Mouse (Mus musculus) midbrain, embryonic 15.5 days (tissue): Measurements from ENCODE around the gene Acaa1a. TPM values are rescaled to one million over a fixed set of nuclear protein-coding genes. Genes with fewer than 3 reads are reported as not detected.

Source experiments
- ATAC-seq: fragments of 200-750 bp; cut with Nextera tagmentation; replicated peaks from 2 replicates; pipeline ENCODE4 v1.8.0; 2017; ENCODE audit warnings: moderate TSS enrichment
- H3K27ac ChIP-seq: fragments of 300-500 bp; sonication (generic); 2 replicates; pipeline ENCODE4 v1.5.1; 2015; ENCODE audit warnings: mild to moderate bottlenecking, inconsistent platforms
- H3K27me3 ChIP-seq: fragments of 300-500 bp; sonication (generic); replicated peaks from 2 replicates; pipeline ENCODE4 v1.6.1; 2015; ENCODE audit warnings: inconsistent platforms
- H3K36me3 ChIP-seq: fragments of 300-500 bp; sonication (generic); replicated peaks from 2 replicates; pipeline ENCODE4 v1.6.1; 2015; ENCODE audit warnings: inconsistent platforms
- H3K4me1 ChIP-seq: fragments of 300-500 bp; sonication (generic); 2 replicates; pipeline ENCODE4 v1.6.1; 2015; ENCODE audit warnings: inconsistent platforms
- H3K4me2 ChIP-seq: fragments of 300-500 bp; sonication (generic); 2 replicates; pipeline ENCODE4 v1.6.1; 2015; ENCODE audit warnings: inconsistent platforms, mild to moderate bottlenecking, moderate library complexity
- H3K4me3 ChIP-seq: fragments of 300-500 bp; sonication (generic); 2 replicates; pipeline ENCODE4 v1.5.1; 2015; ENCODE audit warnings: mild to moderate bottlenecking, inconsistent platforms
- H3K9ac ChIP-seq: fragments of 300-500 bp; sonication (generic); 2 replicates; pipeline ENCODE4 v1.6.1; 2015; ENCODE audit warnings: mild to moderate bottlenecking, inconsistent platforms
- H3K9me3 ChIP-seq: fragments of 300-500 bp; sonication (generic); 2 replicates; pipeline ENCODE4 v1.6.1; 2016; ENCODE audit warnings: inconsistent platforms
- WGBS: fragments of 180-500 bp; shearing (Covaris S2); methylation state at CpG from one replicate; pipeline ENCODE4 v1.1.7; 2015; ENCODE audit warnings: mixed read lengths; 5-methylcytosine and 5-hydroxymethylcytosine counted together
- polyA plus RNA-seq: library from polyadenylated mRNA; unstranded; fragments of >200 nt; fragmentation: Nextera tagmentation; extraction: Ambion mirVana; gene quantifications from 2 replicates; pipeline ENCODE4 v1.2.1, GENCODE M21; 2015

Acaa1a gene
- polyA plus RNA-seq: 120 and 124 TPM in 2 replicates

DNA sequence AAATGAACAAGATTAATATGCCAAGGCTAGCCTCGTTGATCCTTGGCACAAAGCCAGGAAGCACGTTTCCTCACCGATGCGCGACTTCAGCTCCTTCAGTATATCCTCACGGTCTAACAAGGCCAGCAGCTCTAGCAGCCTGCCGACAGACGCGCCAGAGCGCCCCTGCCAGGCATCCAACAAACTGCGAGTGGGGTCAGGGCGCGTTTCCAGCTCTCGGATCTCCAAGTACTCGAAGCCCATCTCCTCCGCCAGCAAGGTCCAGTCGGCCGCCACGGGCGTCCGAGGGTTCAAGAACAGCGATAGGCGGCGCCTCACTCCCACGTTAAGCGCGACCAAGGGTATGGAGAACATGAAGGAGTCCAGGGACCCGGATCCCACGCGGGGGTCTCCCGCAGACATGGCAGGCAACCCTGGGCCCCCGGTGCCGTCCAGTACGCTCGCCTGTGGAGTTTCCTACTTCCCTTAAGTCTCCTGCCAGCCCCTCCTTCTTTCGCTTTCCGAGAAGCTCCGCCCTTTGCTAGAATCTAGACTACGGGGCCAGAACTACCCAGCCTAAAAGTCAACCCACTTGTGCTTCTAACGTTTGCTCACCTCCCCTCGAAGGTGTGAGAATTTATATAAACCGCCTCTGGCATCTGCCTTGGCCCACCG lies at the start of gene Acaa1a:
Acaa1a (plus strand) TSS at position 119 of the 654 bp plus-strand sequence.
- H3K27ac ChIP-seq: peak within 1 kb of the TSS; percentile 89
- H3K9ac ChIP-seq: peak within 1 kb of the TSS; percentile 92
- peak within 1 kb of the TSS; percentile 94 for H3K4me3 ChIP-seq
- no peak for ATAC-seq
- peak within 1 kb of the TSS; percentile 86 for H3K4me2 ChIP-seq
- no peaks in the 10 kb centered on the region for H3K9me3 ChIP-seq
- peaks cover 9% of the 10 kb centered on the region for H3K27me3 ChIP-seq
- WGBS: under 1% methylated on average over 43 of the region's 43 CpGs
- H3K4me1 ChIP-seq: peaks cover 32% of the 10 kb centered on the region
- peaks cover 13% of the 10 kb centered on the region; the same call in 1 of the 2 replicates for H3K36me3 ChIP-seq

DNA sequence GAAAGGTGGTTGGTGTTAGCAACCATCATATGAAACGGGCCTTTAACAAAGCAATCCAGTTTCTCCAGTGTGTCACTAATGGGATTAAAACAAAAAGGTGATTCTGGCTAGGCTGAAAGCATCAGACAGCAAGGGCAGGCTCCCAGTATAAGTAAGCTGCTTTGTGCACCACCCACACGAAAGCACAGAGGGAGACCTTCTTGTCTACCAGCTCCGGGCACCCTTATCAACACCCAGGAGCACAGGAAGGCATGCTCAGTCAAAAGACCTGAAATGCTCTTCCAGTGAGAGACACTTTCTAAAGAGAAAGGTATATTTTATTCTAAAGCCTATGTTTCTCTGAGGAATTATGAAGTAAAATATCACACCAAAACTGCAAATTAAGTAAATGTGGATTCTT lies 48.7 kb upstream of the Acaa1a start:
- Histone ChIP-seq H3K4me2 (no peak overlapping the region), H3K27ac (no peak overlapping the region), H3K4me1 (no peaks in the 10 kb centered on the region), H3K9ac (no peak overlapping the region), H3K27me3 (no peaks in the 10 kb centered on the region), H3K36me3 (peaks cover 8% of the 10 kb centered on the region; the same call in 1 of the 2 replicates), H3K4me3 (no peak overlapping the region), H3K9me3 (no peaks in the 10 kb centered on the region)
- no peak for ATAC-seq
- WGBS: 72% methylated on average over 3 of the region's 3 CpGs

DNA sequence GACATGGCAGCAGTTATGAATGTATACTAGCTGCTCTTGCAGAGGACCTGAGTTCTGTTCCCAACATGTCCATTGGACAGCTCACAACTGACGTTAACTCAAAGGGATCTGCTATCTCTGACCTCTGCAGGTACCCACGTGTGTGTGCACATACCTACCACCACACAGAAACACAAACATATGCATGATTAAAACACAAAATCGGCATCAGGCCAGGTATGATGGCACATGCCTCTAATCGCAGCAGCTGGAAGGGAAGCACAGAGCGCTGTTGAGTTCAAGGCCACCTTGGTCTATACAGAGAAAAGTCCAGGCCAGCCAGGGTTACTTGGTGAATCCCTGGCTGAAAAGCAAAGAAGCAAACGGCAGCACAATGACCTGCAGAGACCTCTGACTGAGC lies 41.8 kb upstream of the Acaa1a start:
- Histone ChIP-seq H3K9ac (no peak overlapping the region), H3K4me2 (no peak overlapping the region), H3K27ac (no peak overlapping the region), H3K4me1 (no peaks in the 10 kb centered on the region), H3K4me3 (no peak overlapping the region), H3K9me3 (no peaks in the 10 kb centered on the region), H3K27me3 (no peaks in the 10 kb centered on the region), H3K36me3 (no peaks in the 10 kb centered on the region)
- ATAC-seq: no peak
- WGBS: 90% methylated on average over 6 of the region's 6 CpGs

DNA sequence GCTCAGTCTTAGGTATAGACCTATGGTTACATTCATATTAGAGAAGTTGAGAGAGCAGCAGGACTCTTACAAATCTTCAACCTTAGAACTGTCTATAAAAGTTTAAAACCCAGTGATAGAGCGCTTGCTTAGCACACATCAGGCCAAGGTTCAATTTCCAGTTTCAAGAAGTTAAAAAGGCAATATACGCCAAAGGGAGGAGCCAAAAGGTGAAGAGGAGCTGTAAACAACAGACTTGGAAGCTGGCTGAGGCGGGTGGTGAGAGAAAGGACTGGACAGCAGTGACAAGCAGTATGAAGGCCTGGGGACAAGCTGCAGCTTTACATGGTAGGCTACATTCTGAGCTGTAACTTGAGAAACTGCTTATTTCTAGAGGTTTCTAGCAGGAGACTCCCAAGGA lies 40.9 kb upstream of the Acaa1a start:
- WGBS: 95% methylated on average over 3 of the region's 3 CpGs
- H3K9ac ChIP-seq: no peak overlapping the region
- H3K36me3 ChIP-seq: no peaks in the 10 kb centered on the region
- H3K4me1 ChIP-seq: no peaks in the 10 kb centered on the region
- H3K4me3 ChIP-seq: no peak overlapping the region
- H3K27ac ChIP-seq: no peak overlapping the region
- no peaks in the 10 kb centered on the region for H3K27me3 ChIP-seq
- H3K4me2 ChIP-seq: no peak overlapping the region
- no peak for ATAC-seq
- no peaks in the 10 kb centered on the region for H3K9me3 ChIP-seq

GRCm38 (mm10) chr9:119305863-119306262 lies 33.6 kb upstream of the Acaa1a start:
- no peak for ATAC-seq
- WGBS: 95% methylated on average over 7 of the region's 7 CpGs
- no peaks in the 10 kb centered on the region for H3K27me3 ChIP-seq

DNA sequence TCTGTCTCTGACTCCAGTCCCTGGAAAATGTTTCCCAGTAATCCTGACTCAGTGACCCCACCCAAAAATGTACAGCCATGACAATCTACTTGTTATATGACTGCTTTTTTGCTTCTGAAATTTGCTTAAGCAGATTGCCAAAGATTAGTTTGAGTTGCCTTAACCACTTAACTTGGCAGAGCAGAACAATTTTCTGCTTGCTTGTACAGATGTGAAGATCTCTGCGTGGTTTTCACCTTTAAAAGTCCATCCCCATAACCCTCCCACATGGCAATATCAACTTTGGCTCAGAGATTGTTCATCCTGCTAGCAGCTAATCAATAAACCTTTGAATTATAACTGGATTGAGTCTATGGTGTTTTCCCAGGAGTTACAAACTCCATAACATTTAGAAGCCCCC lies 30.4 kb upstream of the Acaa1a start:
- no peak for ATAC-seq
- H3K9me3 ChIP-seq: no peaks in the 10 kb centered on the region
- H3K4me3 ChIP-seq: no peak overlapping the region
- H3K36me3 ChIP-seq: no peaks in the 10 kb centered on the region
- H3K27me3 ChIP-seq: no peaks in the 10 kb centered on the region
- no peak overlapping the region for H3K9ac ChIP-seq
- WGBS: 81% methylated on average over 1 of the region's 1 CpGs
- no peaks in the 10 kb centered on the region for H3K4me1 ChIP-seq
- no peak overlapping the region for H3K4me2 ChIP-seq
- no peak overlapping the region for H3K27ac ChIP-seq

More at GRCm38 (mm10) chr9:119305863-119306262, 33.6 kb upstream of the Acaa1a start:
- Histone ChIP-seq H3K9ac (no peak overlapping the region), H3K36me3 (no peaks in the 10 kb centered on the region), H3K4me3 (no peak overlapping the region), H3K4me1 (no peaks in the 10 kb centered on the region), H3K4me2 (no peak overlapping the region), H3K9me3 (no peaks in the 10 kb centered on the region), H3K27ac (no peak overlapping the region)

- Histone ChIP-seq H3K4me2 (no peak overlapping the region), H3K9me3 (no peaks in the 10 kb centered on the region), H3K9ac (no peak overlapping the region), H3K27ac (no peak overlapping the region), H3K36me3 (no peaks in the 10 kb centered on the region), H3K4me3 (no peak overlapping the region), H3K4me1 (no peaks in the 10 kb centered on the region), H3K27me3 (no peaks in the 10 kb centered on the region)
- no peak for ATAC-seq
- WGBS: 92% methylated on average over 10 of the region's 10 CpGs
Measured at GRCm38 (mm10) chr9:119313096-119313495, 26.4 kb upstream of the Acaa1a start.

DNA sequence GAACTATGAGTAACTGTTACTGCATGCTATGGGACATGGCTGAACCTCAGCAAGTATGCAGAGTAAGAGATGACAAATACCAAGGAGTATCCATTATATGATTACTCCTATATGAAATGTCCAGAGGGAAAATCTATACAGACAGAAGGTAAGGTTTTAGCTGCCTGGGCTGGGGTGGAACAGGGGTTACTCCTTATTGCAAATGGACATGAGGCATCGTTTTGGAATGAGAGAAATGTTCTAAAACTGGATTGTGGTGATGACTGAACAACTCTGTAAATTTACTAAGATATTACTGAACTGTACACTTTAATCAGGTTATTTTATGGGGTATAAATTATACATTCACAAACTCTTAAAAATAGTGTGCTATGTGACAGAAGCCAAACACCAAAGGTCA lies 20.6 kb upstream of the Acaa1a start:
- H3K27me3 ChIP-seq: no peaks in the 10 kb centered on the region
- peaks cover 22% of the 10 kb centered on the region for H3K4me1 ChIP-seq
- no peaks in the 10 kb centered on the region for H3K9me3 ChIP-seq
- H3K4me2 ChIP-seq: no peak overlapping the region
- H3K4me3 ChIP-seq: no peak overlapping the region
- H3K36me3 ChIP-seq: no peaks in the 10 kb centered on the region
- H3K9ac ChIP-seq: no peak overlapping the region
- ATAC-seq: no peak
- WGBS: 93% methylated on average over 1 of the region's 1 CpGs
- H3K27ac ChIP-seq: no peak overlapping the region

DNA sequence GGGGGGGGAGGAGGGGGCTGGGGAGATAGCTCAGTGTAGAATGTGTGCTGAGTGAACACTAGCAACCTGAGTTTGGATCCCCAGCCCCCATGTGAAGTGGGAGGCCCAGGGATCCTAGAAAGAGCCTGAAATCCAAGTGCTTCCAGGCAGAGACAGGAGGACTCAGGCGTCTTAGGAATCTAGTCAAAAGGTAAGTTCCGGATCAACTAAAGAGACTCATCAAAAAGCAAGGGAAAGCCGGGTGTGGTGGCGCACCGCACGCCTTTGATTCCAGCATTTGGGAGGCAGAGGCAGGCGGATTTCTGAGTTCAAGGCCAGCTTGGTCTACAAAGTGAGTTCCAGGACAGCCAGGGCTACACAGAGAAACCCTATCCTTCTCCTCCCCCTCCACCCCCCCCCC lies 19.0 kb upstream of the Acaa1a start:
- 88% methylated on average over 7 of the region's 7 CpGs for WGBS
- Histone ChIP-seq H3K36me3 (no peaks in the 10 kb centered on the region), H3K4me2 (peak overlapping the region; percentile 68), H3K9ac (no peak overlapping the region), H3K9me3 (no peaks in the 10 kb centered on the region), H3K4me3 (peak overlapping the region; percentile 95; the same call in 1 of the 2 replicates), H3K27ac (no peak overlapping the region), H3K4me1 (peaks cover 24% of the 10 kb centered on the region), H3K27me3 (no peaks in the 10 kb centered on the region)
- no peak for ATAC-seq

DNA sequence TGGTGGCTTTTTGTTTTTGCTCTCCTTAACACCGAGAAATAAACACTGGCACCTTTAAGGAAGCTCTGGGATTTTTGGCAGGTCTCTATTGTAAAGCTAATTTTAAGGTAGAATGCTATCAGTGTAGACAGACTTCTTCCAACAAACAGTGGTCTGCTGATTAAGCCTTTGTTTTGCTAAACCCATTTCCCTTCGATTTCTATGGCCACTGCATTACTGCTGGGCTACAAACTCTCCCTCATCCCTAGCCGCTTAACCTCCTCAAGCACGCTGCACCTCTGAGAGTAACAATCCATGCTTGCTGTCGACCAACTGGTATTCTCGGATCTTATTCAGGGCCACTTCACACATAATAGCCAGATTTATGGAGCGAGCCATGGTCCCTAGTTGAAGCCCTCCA lies 18.5 kb upstream of the Acaa1a start:
- Histone ChIP-seq H3K4me3 (peak overlapping the region; percentile 95), H3K4me1 (peaks cover 24% of the 10 kb centered on the region), H3K27ac (no peak overlapping the region), H3K9ac (peak overlapping the region; percentile 72; the same call in 1 of the 2 replicates), H3K36me3 (no peaks in the 10 kb centered on the region), H3K27me3 (no peaks in the 10 kb centered on the region), H3K4me2 (peak overlapping the region; percentile 68), H3K9me3 (no peaks in the 10 kb centered on the region)
- ATAC-seq: no peak
- WGBS: 7% methylated on average over 7 of the region's 7 CpGs

GRCm38 (mm10) chr9:119321392-119322229 lies 17.9 kb upstream of the Acaa1a start:
- Histone ChIP-seq H3K4me1 (peaks cover 24% of the 10 kb centered on the region), H3K9me3 (no peaks in the 10 kb centered on the region), H3K27ac (peak overlapping the region; percentile 92), H3K4me2 (peak overlapping the region; percentile 68), H3K9ac (peak overlapping the region; percentile 72), H3K4me3 (peak overlapping the region; percentile 95), H3K27me3 (no peaks in the 10 kb centered on the region), H3K36me3 (no peaks in the 10 kb centered on the region)
- WGBS: under 1% methylated on average over 55 of the region's 59 CpGs
- peak; percentile 54 for ATAC-seq

DNA sequence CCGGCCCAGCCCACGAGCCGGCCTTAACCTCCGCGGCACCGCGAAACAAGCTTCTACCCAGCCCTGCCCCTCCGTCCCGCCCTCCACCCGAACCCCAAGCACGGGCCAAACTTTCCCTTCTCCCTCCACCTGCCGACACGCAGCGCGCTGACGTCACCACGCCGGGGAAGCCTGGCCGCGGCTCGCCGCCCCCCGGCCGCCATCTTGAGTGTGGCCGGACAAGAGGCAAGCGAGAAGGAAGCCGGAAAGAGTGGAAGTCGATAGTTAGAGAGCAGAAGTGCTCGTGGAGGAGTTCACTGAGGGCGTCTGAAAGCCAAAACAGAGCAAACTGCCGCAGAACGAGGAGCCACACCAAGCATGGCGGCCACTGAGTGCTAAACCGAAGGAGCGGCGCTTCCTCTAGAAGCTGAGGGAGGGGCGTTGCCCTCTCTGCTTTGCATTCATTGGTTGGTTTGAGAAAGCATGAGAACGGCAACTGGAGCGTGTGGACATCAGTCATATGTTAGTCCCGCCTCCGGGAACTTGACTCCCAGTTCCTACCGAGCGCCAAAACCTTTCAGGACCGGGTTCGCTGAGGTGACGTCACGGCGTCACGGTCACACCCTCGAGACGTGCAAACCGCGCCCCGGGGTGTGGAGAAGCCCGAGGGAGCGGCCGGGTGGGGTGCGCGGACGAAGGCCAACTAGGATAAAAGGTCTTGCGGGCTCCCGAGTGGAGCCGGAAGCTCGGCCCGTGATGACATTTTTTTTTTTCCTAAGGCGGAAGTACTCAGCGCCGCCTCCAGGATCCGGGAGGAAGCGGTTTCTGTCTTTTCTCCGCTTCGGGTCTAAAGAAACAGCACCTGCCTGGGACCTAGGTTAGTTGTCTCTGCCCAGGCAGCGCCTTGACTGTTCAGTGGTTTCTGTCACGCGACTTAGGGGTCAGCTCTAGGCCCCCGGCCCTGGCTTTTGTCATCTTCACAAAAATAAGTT lies 16.9 kb upstream of the Acaa1a start, which contains the start of gene Oxsr1:
Oxsr1 (minus strand) TSS at position 139 of the 971 bp plus-strand sequence.
- Histone ChIP-seq H3K9ac (peak within 1 kb of the TSS; percentile 72), H3K36me3 (no peaks in the 10 kb centered on the region)

More for the DNA sequence above, 16.9 kb upstream of the Acaa1a start, which contains the start of gene Oxsr1:
- Histone ChIP-seq H3K27me3 (no peaks in the 10 kb centered on the region), H3K4me1 (peaks cover 24% of the 10 kb centered on the region), H3K27ac (peak within 1 kb of the TSS; percentile 92), H3K4me3 (peak within 1 kb of the TSS; percentile 95), H3K9me3 (no peaks in the 10 kb centered on the region), H3K4me2 (peak within 1 kb of the TSS; percentile 68)
- under 1% methylated on average over 76 of the region's 76 CpGs for WGBS
- peak; percentile 97 for ATAC-seq
